Mouse (Mus musculus) kidney, postnatal 0 days (tissue): ENCODE results near the gene Pqlc2. TPM values are rescaled to one million over a fixed set of nuclear protein-coding genes. Genes with fewer than 3 reads are reported as not detected.
A peak's percentile ranks its signal among the peaks of the same experiment; 100 is the strongest.

ENCODE experiments used
- ATAC-seq: fragments of 200-750 bp; cut with Nextera tagmentation; replicated peaks from 2 replicates; pipeline ENCODE4 v1.8.0; 2017; ENCODE audit warnings: low read depth, moderate number of reproducible peaks, moderate TSS enrichment, moderate library complexity; ENCODE audit not compliant: low FRiP score
- DNase-seq: peaks from one replicate; pipeline ENCODE4 v3.0.0-alpha.2; 2016; ENCODE audit warnings: low spot score
- H3K27ac ChIP-seq: fragments of 300-500 bp; sonication (generic); 2 replicates; pipeline ENCODE4 v1.5.1; 2014; ENCODE audit warnings: mild to moderate bottlenecking
- H3K27me3 ChIP-seq: fragments of 300-500 bp; sonication (generic); 2 replicates; pipeline ENCODE4 v1.6.1; 2014; ENCODE audit warnings: low read length, mixed read lengths; ENCODE audit not compliant: insufficient read depth
- H3K36me3 ChIP-seq: fragments of 300-500 bp; sonication (generic); 2 replicates; pipeline ENCODE4 v1.6.1; 2014; ENCODE audit warnings: low read length, mixed read lengths; ENCODE audit not compliant: insufficient read depth
- H3K4me1 ChIP-seq: fragments of 300-500 bp; sonication (generic); replicated peaks from 2 replicates; pipeline ENCODE4 v1.6.1; 2014; ENCODE audit warnings: antibody characterized with exemption, low read length, mixed read lengths; ENCODE audit not compliant: insufficient read depth
- H3K4me2 ChIP-seq: fragments of 300-500 bp; sonication (generic); 2 replicates; pipeline ENCODE4 v1.6.1; 2014; ENCODE audit warnings: mild to moderate bottlenecking, low read length, moderate library complexity, mixed read lengths
- H3K4me3 ChIP-seq: fragments of 300-500 bp; sonication (generic); replicated peaks from 2 replicates; pipeline ENCODE4 v1.5.1; 2014; ENCODE audit warnings: low read depth, low read length
- H3K9ac ChIP-seq: fragments of 300-500 bp; sonication (generic); 2 replicates; pipeline ENCODE4 v1.6.1; 2014; ENCODE audit warnings: low read depth, low read length
- H3K9me3 ChIP-seq: fragments of 300-500 bp; sonication (generic); replicated peaks from 2 replicates; pipeline ENCODE4 v1.6.1; 2016; ENCODE audit warnings: low read length, inconsistent platforms, mixed read lengths
- CTCF ChIP-seq: IDR thresholded peaks from 2 replicates; pipeline ENCODE4 v1.5.1; 2016; ENCODE audit warnings: antibody characterized with exemption, low read depth, mild to moderate bottlenecking, moderate library complexity
- WGBS: fragments of 180-500 bp; shearing (Covaris S2); extraction: QIAGEN DNeasy Blood & Tissue Kit; methylation state at CpG from one replicate; pipeline ENCODE4 v1.1.7; 2014; 5-methylcytosine and 5-hydroxymethylcytosine counted together
- polyA plus RNA-seq: library from polyadenylated mRNA; unstranded; fragments of >200 nt; fragmentation: Nextera tagmentation; extraction: Ambion mirVana; gene quantifications from 2 replicates; pipeline ENCODE4 v1.2.1, GENCODE M21; 2015

Pqlc2 gene
- polyA plus RNA-seq, 1 experiment from 2014 or later = 21.3 TPM

DNA sequence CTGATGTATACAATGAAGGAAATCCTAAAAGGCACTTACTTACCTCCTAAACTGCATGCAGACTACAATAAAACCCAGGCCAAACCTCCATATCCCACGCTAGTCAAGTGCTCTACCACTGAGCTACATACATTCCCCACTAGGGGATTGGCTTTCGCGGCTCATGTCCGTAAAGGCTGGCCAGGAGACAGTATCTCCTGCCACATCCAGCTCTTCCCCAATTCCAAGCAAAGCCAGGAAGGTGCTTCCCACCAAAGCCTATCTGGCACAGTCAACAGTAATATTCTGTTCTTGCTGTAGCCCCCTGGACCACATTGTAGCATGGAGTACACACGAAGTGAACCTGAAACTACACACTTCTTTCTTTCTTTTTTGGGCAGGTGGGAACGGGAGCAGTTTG lies 857 bp downstream of the Pqlc2 start:
- ATAC-seq = no peak
- peaks cover 11% of the 10 kb centered on the region; the same call in 1 of the 2 replicates for H3K4me1 ChIP-seq
- peak overlapping the region; percentile 91 for H3K4me3 ChIP-seq
- H3K9me3 ChIP-seq = no peaks in the 10 kb centered on the region
- TF ChIP-seq CTCF = peak; percentile 20; the same call in 1 of the 2 replicates
- H3K36me3 ChIP-seq = 0 out of 2 replicates have a peak, but pooled peaks cover 9% of the 10 kb centered on the region
- H3K27me3 ChIP-seq = no peaks in the 10 kb centered on the region
- no peak overlapping the region for H3K27ac ChIP-seq
- peak overlapping the region; percentile 91 for H3K9ac ChIP-seq
- DNase-seq = no peak
- 22% methylated on average over 6 of the region's 6 CpGs for WGBS
- H3K4me2 ChIP-seq = peak overlapping the region; percentile 96

DNA sequence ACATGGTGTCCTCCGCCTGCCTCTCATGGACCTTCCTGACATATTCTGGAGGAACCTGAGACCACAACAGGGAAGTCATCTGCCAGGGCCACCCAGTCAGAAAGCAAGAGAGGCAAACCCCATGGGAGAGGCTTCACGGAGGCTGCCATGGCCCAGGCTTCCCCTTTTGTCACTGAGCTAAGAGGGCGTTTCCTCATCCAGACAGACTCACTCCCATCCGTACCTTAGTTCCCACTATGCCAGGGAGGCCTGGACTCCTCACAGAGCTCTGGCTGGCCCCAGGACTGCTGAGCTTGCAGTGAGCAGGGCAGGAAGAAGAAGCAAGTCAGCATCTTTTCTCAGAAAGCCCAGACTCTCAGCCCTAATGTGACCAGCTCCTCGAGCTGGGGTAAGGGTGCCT lies 2.6 kb downstream of the Pqlc2 start:
- H3K27ac ChIP-seq = no peak overlapping the region
- H3K4me3 ChIP-seq = no peak overlapping the region
- 73% methylated on average over 5 of the region's 5 CpGs for WGBS
- no peak overlapping the region for H3K4me2 ChIP-seq
- 0 out of 2 replicates have a peak, but pooled peaks cover 5% of the 10 kb centered on the region for H3K36me3 ChIP-seq
- H3K9me3 ChIP-seq = no peaks in the 10 kb centered on the region
- no peak overlapping the region for H3K9ac ChIP-seq
- no peak for DNase-seq
- no peak for TF ChIP-seq CTCF
- ATAC-seq = no peak
- peaks cover 11% of the 10 kb centered on the region; the same call in 1 of the 2 replicates for H3K4me1 ChIP-seq
- H3K27me3 ChIP-seq = no peaks in the 10 kb centered on the region

DNA sequence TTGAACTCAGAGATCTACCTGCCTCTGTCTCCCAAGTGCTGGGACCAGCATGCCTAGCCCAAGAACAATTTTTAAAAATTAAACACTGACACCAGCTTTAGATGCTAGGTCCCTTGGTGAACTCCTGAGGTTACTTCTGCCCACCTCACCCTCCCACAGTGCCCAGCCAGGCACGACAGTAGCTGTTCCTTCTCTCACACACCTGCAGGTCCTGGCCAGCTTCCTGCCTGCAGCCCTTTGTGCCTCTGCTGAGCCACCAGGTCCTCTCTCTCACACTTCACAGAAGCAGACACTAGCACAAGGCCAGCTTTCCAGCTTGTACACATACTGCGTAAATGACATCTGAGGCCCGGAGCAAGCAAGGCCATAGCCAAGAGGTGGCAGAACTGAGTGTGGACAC lies 5.0 kb downstream of the Pqlc2 start:
- DNase-seq (no peak), ATAC-seq (no peak)
- no peak for TF ChIP-seq CTCF
- Histone ChIP-seq H3K4me3 (no peak overlapping the region), H3K27me3 (no peaks in the 10 kb centered on the region), H3K4me2 (no peak overlapping the region), H3K4me1 (no peaks in the 10 kb centered on the region; the same call in 1 of the 2 replicates), H3K9me3 (no peaks in the 10 kb centered on the region), H3K9ac (no peak overlapping the region), H3K36me3 (peaks cover 17% of the 10 kb centered on the region), H3K27ac (no peak overlapping the region)
- 81% methylated on average over 3 of the region's 3 CpGs for WGBS

DNA sequence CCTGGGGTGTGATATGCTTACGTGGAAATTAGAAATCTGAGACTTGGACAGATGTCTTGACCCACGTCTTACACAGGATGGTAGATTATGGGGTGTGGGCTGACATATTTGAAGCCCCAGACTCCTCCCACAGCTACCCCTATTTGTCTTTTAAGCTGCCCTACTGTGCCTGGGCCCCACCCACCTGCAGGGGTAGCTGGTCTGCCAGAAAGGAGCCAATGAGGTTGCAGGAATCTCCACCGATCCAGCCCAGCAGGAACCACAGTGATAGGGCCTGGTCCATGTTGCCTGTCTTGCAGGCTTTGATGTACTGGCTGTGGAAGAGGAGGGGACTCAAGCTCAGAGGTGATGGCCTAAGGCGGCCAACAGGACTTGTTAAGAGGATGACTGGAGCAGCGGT lies 8.3 kb downstream of the Pqlc2 start:
- no peak overlapping the region for H3K4me3 ChIP-seq
- ATAC-seq (no peak), DNase-seq (no peak)
- H3K4me1 ChIP-seq = no peaks in the 10 kb centered on the region
- no peaks in the 10 kb centered on the region for H3K27me3 ChIP-seq
- no peaks in the 10 kb centered on the region for H3K9me3 ChIP-seq
- no peak for TF ChIP-seq CTCF
- peaks cover 32% of the 10 kb centered on the region for H3K36me3 ChIP-seq
- H3K27ac ChIP-seq = no peak overlapping the region
- no peak overlapping the region for H3K9ac ChIP-seq
- no peak overlapping the region for H3K4me2 ChIP-seq
- 68% methylated on average over 5 of the region's 5 CpGs for WGBS

DNA sequence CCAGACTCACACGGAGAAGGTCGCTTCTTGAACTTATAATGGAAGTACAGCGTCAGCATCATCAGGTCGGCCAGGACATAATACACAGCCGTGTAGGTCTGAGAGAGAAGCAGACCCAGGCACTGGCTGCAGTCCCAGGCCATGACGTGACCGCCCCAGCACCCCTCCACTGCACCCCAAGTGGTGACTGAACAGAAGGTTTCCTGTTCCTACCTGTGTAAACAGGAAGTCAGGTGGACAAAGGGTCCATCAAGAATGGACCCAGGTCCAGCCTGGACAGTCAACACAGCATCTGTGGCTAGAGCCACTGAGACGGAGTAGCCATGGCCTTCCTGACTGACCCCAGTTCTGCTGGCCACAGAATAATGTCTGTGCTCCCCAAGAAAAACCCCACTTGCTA lies 8.7 kb downstream of the Pqlc2 start:
- Histone ChIP-seq H3K4me2 (no peak overlapping the region), H3K4me3 (no peak overlapping the region), H3K9ac (no peak overlapping the region), H3K36me3 (peaks cover 32% of the 10 kb centered on the region), H3K9me3 (no peaks in the 10 kb centered on the region), H3K27me3 (no peaks in the 10 kb centered on the region), H3K27ac (no peak overlapping the region), H3K4me1 (no peaks in the 10 kb centered on the region)
- ATAC-seq (no peak), DNase-seq (no peak)
- TF ChIP-seq CTCF = no peak
- 89% methylated on average over 8 of the region's 8 CpGs for WGBS

DNA sequence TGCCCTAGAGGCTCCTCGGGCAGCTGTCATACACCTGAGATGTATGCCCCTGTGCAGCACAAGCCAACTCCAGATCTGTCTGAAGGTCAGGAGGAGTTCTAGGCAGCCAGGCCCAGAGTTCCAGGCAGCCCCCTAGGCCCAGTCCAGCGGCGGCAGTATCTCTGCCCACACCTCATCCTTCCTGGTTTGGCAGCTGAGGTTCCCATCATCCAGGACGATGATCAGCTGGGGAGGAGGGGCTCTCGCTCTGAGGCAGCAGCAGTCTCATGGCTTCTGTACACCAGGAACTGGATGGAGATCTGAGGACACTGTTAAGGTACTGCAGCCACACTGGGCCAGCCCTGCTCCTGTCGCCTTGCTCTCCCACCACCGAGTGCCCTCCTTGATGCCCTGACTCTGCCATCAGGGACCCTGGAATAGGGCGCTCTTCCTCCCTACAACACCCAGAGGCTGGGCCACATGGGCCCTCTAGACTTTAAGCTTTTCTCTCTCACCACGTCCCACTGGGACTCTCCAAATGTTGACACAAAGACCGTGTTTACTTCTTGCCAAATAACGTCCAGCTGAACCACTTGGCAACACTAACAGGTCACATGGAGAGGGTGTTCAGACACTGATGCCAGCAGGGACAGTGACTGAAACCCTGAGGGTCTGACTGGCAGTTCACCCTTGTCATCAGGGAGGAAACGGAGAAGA lies 11.7 kb downstream of the Pqlc2 start:
- WGBS = 80% methylated on average over 12 of the region's 12 CpGs
- H3K9me3 ChIP-seq = no peaks in the 10 kb centered on the region
- H3K36me3 ChIP-seq = peaks cover 27% of the 10 kb centered on the region
- no peak overlapping the region for H3K27ac ChIP-seq
- H3K27me3 ChIP-seq = no peaks in the 10 kb centered on the region
- no peak overlapping the region for H3K4me2 ChIP-seq
- H3K9ac ChIP-seq = no peak overlapping the region
- no peak for TF ChIP-seq CTCF
- H3K4me3 ChIP-seq = no peak overlapping the region
- DNase-seq = no peak
- no peaks in the 10 kb centered on the region for H3K4me1 ChIP-seq
- ATAC-seq = no peak

DNA sequence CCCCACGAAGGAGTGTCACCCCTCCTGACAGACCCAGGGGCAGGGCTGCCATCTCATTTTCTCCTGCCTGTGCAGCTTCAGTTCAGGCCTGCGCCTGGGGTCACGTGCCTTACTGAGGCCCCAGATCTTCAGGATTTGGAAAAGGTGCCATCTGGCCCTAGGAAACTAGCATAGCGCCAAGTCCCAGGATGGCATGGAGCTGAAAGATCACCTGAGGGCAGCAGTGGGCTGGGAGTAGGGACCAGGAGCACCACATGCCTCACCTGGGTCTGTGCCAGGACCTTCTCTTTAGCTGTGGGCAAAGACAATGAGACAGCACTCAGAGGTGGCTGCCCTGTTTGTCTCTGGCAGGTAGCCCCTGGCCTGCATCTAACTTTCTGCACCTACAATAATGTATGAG lies 12.9 kb downstream of the Pqlc2 start:
- Histone ChIP-seq H3K27me3 (no peaks in the 10 kb centered on the region), H3K9ac (no peak overlapping the region), H3K36me3 (peaks cover 27% of the 10 kb centered on the region), H3K4me1 (no peaks in the 10 kb centered on the region), H3K4me3 (no peak overlapping the region), H3K9me3 (no peaks in the 10 kb centered on the region), H3K27ac (no peak overlapping the region), H3K4me2 (no peak overlapping the region)
- DNase-seq (no peak), ATAC-seq (no peak)
- no peak for TF ChIP-seq CTCF
- 87% methylated on average over 4 of the region's 4 CpGs for WGBS
